Mouse (Mus musculus) kidney, postnatal 0 days (tissue): ENCODE measurements around the gene 2510039O18Rik. TPM values are rescaled to one million over a fixed set of nuclear protein-coding genes. Genes with fewer than 3 reads are reported as not detected.

Experiments used
- ATAC-seq: fragments of 200-750 bp; cut with Nextera tagmentation; replicated peaks from 2 replicates; pipeline ENCODE4 v1.8.0; 2017; ENCODE audit warnings: low read depth, moderate number of reproducible peaks, moderate TSS enrichment, moderate library complexity; ENCODE audit not compliant: low FRiP score
- DNase-seq: peaks from one replicate; pipeline ENCODE4 v3.0.0-alpha.2; 2016; ENCODE audit warnings: low spot score
- H3K27ac ChIP-seq: fragments of 300-500 bp; sonication (generic); 2 replicates; pipeline ENCODE4 v1.5.1; 2014; ENCODE audit warnings: mild to moderate bottlenecking
- H3K27me3 ChIP-seq: fragments of 300-500 bp; sonication (generic); 2 replicates; pipeline ENCODE4 v1.6.1; 2014; ENCODE audit warnings: low read length, mixed read lengths; ENCODE audit not compliant: insufficient read depth
- H3K36me3 ChIP-seq: fragments of 300-500 bp; sonication (generic); 2 replicates; pipeline ENCODE4 v1.6.1; 2014; ENCODE audit warnings: low read length, mixed read lengths; ENCODE audit not compliant: insufficient read depth
- H3K4me1 ChIP-seq: fragments of 300-500 bp; sonication (generic); replicated peaks from 2 replicates; pipeline ENCODE4 v1.6.1; 2014; ENCODE audit warnings: antibody characterized with exemption, low read length, mixed read lengths; ENCODE audit not compliant: insufficient read depth
- H3K4me2 ChIP-seq: fragments of 300-500 bp; sonication (generic); 2 replicates; pipeline ENCODE4 v1.6.1; 2014; ENCODE audit warnings: mild to moderate bottlenecking, low read length, moderate library complexity, mixed read lengths
- H3K4me3 ChIP-seq: fragments of 300-500 bp; sonication (generic); replicated peaks from 2 replicates; pipeline ENCODE4 v1.5.1; 2014; ENCODE audit warnings: low read depth, low read length
- H3K9ac ChIP-seq: fragments of 300-500 bp; sonication (generic); 2 replicates; pipeline ENCODE4 v1.6.1; 2014; ENCODE audit warnings: low read depth, low read length
- H3K9me3 ChIP-seq: fragments of 300-500 bp; sonication (generic); replicated peaks from 2 replicates; pipeline ENCODE4 v1.6.1; 2016; ENCODE audit warnings: low read length, inconsistent platforms, mixed read lengths
- CTCF ChIP-seq: IDR thresholded peaks from 2 replicates; pipeline ENCODE4 v1.5.1; 2016; ENCODE audit warnings: antibody characterized with exemption, low read depth, mild to moderate bottlenecking, moderate library complexity
- WGBS: fragments of 180-500 bp; shearing (Covaris S2); extraction: QIAGEN DNeasy Blood & Tissue Kit; methylation state at CpG from one replicate; pipeline ENCODE4 v1.1.7; 2014; 5-methylcytosine and 5-hydroxymethylcytosine counted together
- polyA plus RNA-seq: library from polyadenylated mRNA; unstranded; fragments of >200 nt; fragmentation: Nextera tagmentation; extraction: Ambion mirVana; gene quantifications from 2 replicates; pipeline ENCODE4 v1.2.1, GENCODE M21; 2015

The 2510039O18Rik gene
- polyA plus RNA-seq, 1 experiment from 2014 or later: 21.1 TPM

- no peak for ATAC-seq
- 69% methylated on average over 3 of the region's 3 CpGs for WGBS
- TF ChIP-seq CTCF: no peak
- Histone ChIP-seq H3K27me3 (no peaks in the 10 kb centered on the region), H3K4me1 (no peaks in the 10 kb centered on the region), H3K9me3 (no peaks in the 10 kb centered on the region), H3K27ac (no peak overlapping the region), H3K9ac (no peak overlapping the region), H3K4me3 (no peak overlapping the region), H3K4me2 (no peak overlapping the region), H3K36me3 (no peaks in the 10 kb centered on the region)
- no peak for DNase-seq
Measured at GRCm38 (mm10) chr4:147976237-147976636, 35.5 kb downstream of the 2510039O18Rik start.

GRCm38 (mm10) chr4:147977726-147978125 is 37.0 kb downstream of the 2510039O18Rik start:
- ATAC-seq (no peak), DNase-seq (no peak)
- H3K27me3 ChIP-seq: no peaks in the 10 kb centered on the region
- no peak overlapping the region for H3K27ac ChIP-seq
- H3K4me2 ChIP-seq: no peak overlapping the region
- no peaks in the 10 kb centered on the region for H3K36me3 ChIP-seq
- WGBS: 76% methylated on average over 4 of the region's 4 CpGs
- H3K4me3 ChIP-seq: no peak overlapping the region
- H3K4me1 ChIP-seq: no peaks in the 10 kb centered on the region
- H3K9ac ChIP-seq: no peak overlapping the region
- no peaks in the 10 kb centered on the region for H3K9me3 ChIP-seq
- no peak for TF ChIP-seq CTCF

GRCm38 (mm10) chr4:147978391-147978790 is 37.7 kb downstream of the 2510039O18Rik start:
- Histone ChIP-seq H3K4me3 (no peak overlapping the region), H3K27me3 (no peaks in the 10 kb centered on the region), H3K9ac (no peak overlapping the region), H3K4me1 (no peaks in the 10 kb centered on the region), H3K27ac (no peak overlapping the region), H3K9me3 (no peaks in the 10 kb centered on the region), H3K4me2 (no peak overlapping the region), H3K36me3 (no peaks in the 10 kb centered on the region)
- 90% methylated on average over 6 of the region's 6 CpGs for WGBS
- DNase-seq (no peak), ATAC-seq (no peak)
- no peak for TF ChIP-seq CTCF

- WGBS: 71% methylated on average over 7 of the region's 7 CpGs
- H3K27ac ChIP-seq: no peak overlapping the region
- H3K27me3 ChIP-seq: no peaks in the 10 kb centered on the region
- H3K36me3 ChIP-seq: no peaks in the 10 kb centered on the region
- H3K4me1 ChIP-seq: no peaks in the 10 kb centered on the region
- no peaks in the 10 kb centered on the region for H3K9me3 ChIP-seq
- ATAC-seq (no peak), DNase-seq (no peak)
- no peak for TF ChIP-seq CTCF
- no peak overlapping the region for H3K4me2 ChIP-seq
- no peak overlapping the region for H3K4me3 ChIP-seq
- no peak overlapping the region for H3K9ac ChIP-seq
Measured at GRCm38 (mm10) chr4:147979441-147979860, 38.8 kb downstream of the 2510039O18Rik start.

GRCm38 (mm10) chr4:147985205-147986132 is 44.8 kb downstream of the 2510039O18Rik start, which contains the start of gene Nppb:
Nppb (plus strand) TSS chr4:147985788.
- Histone ChIP-seq H3K4me2 (no peak within 1 kb of the TSS), H3K4me1 (no peaks in the 10 kb centered on the region), H3K4me3 (no peak within 1 kb of the TSS), H3K27ac (no peak within 1 kb of the TSS), H3K9me3 (no peaks in the 10 kb centered on the region), H3K36me3 (no peaks in the 10 kb centered on the region), H3K9ac (no peak within 1 kb of the TSS), H3K27me3 (no peaks in the 10 kb centered on the region)
- no peak for TF ChIP-seq CTCF
- peak; percentile 70 for DNase-seq
- ATAC-seq: peak; percentile 36; the same call in 1 of the 2 replicates
- WGBS: 31% methylated on average over 20 of the region's 20 CpGs

GRCm38 (mm10) chr4:147993571-147994095 is 52.9 kb downstream of the 2510039O18Rik start:
- no peaks in the 10 kb centered on the region for H3K36me3 ChIP-seq
- no peak overlapping the region for H3K27ac ChIP-seq
- H3K9ac ChIP-seq: no peak overlapping the region
- TF ChIP-seq CTCF: no peak
- no peak overlapping the region for H3K4me3 ChIP-seq
- no peak overlapping the region for H3K4me2 ChIP-seq
- H3K27me3 ChIP-seq: no peaks in the 10 kb centered on the region
- no peaks in the 10 kb centered on the region for H3K9me3 ChIP-seq
- DNase-seq: no peak
- WGBS: 62% methylated on average over 7 of the region's 7 CpGs
- no peak for ATAC-seq
- H3K4me1 ChIP-seq: no peaks in the 10 kb centered on the region
